Mouse (Mus musculus) spleen, embryonic (tissue): ENCODE results near the gene Gtpbp8.

Experiments used
- CTCF ChIA-PET: fragments of 350-600 bp; sonication (Branson Sonifier 250); formaldehyde crosslinking; loops from one replicate; lab custom pipeline; 2022; lab: Charles Lee

Gtpbp8 gene

DNA sequence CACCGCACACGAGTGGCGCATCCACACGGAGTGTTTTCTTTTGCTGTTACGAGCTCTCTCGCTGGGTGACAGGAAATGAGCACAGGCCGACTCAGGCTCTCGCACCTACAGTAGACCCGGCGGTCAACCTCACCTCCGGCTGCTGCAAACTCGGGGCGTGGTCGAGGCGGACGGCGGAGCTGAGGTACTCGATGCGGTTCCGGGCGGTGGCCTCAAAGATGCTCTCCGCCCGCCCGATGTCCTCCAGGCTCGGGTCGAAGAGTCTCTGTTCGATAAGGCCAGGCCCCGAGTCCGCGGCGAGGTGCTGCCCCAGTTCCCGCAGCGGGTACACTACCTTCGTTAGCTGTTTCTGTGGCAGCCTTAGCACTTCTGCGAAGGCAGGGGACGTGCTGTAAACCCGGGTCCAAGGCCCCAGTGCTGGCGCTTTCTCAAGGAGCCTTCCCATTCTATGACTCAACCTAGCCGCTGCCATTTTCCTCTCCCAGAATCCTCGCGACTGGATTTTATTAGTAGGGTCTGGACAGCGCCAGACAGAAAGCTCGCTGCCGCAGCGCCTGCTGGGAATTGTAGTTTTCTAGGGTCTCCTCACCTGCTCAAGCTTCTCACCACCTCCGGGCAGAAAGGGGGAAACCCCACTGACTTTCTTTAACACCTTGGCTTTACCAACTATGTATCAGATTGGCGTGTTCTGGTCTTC is at the start of gene Gtpbp8:
Gene Gtpbp8, minus strand, starts transcription at position 498 of the 697 bp plus-strand sequence.
- CTCF ChIA-PET: interaction anchor here (1.1 kb wide), 1 partner anchor 343 kb away, joined by 3 read pairs; no protein-coding TSS in a partner anchor

DNA sequence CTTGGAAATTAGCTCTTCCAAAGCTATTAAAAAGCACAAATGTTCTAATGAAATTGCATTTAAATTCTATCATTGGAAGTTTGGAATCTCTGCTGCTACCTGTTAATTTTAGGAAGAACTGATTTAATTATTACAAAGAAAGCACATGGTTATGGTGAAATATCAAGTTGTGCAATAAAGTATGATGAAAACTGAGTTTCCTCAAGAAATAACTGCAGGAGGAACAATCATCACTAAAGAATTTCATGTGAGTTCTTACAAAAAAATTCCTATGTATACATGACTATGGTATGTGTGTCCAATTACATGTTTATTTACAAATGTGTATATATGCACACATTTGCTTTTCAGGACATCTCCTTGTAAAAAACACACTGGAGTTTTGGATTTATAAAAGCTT is 48.3 kb upstream of the Gtpbp8 start:
- CTCF ChIA-PET: no interaction called here

DNA sequence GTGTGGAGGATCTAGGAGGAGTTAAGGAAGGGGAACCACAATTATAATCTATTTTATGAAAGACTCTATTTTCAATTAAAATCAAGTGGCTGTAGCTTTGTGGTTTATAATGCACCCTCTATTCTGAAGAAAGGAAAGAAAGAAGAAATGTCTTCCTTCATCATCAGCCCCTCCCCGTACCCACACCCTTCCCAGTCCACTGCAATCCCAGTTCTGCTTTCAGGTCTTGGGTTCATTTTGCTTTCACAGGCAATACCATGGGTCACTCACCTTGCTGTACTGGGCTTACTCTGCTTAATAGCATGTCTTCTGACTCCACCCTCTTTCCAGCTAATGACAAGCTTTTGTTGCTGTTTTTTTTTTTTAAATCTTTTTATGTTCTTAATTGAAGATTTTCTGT is 40.8 kb upstream of the Gtpbp8 start:
- CTCF ChIA-PET: no interaction called here

DNA sequence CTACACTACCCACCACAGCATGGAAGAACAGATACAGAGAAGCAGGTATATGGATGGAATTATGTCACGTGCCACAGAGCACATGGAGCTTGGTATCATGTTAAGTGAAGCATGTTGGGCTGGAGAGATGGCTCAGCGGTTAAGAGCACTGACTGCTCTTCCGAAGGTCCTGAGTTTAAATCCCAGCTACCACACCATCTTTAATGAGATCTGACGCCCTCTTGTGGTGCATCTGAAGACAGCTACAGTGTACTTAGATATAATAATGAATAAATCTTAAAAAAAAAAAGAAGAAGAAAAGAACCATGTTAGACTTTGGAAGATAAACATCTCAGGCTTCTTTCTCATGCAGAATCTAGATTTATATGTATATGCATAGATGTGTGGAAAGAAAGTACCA is 34.6 kb upstream of the Gtpbp8 start:
- CTCF ChIA-PET: no interaction called here

DNA sequence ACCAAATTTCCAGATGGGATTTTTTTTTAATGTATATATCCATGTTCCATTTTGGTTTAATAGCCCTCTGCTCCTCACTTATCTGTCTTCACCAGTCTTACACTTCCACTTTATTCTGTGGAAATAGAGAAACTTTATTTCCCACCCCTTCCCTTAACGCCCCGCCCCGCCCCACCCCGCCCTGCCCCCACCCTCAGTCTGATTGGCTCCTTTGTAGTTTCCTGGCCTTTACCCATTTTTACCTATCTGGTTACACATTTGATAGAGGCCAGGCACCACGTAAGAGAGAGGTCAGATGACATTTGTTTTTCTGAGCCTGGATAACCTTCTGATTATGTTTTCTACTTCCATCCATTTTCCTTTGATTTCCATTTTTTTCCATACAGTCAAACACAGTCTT is 33.3 kb upstream of the Gtpbp8 start:
- CTCF ChIA-PET: no interaction called here

DNA sequence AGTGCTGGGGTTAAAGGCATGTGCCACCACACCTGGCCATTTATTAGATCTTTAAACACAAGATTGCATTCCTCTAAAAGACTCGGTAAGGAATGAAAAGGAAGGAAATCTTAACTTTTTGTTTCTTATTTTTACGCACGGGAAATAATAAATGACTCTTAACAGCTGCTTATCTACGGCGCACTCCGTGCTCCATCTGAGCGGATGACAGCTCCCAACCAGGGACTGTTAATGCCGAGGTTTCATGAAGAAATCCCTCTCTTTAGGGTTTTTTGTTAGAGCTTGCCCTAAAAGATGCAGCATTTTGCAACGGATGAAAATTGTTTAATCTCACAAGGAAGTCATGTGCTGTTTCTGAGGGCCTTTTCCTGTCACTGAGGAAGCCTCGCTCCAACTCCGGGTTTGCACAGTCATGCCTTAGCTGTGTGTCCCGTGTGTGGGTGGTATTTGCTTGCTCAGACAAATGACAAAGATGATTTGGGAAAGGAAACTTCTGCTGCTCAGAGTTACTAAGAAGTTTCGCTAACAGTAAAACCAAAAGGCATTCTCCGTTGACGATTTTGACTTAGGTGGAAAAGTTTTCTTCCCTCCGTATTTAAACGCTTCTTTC is 32.5 kb upstream of the Gtpbp8 start:
- CTCF ChIA-PET: no interaction called here

DNA sequence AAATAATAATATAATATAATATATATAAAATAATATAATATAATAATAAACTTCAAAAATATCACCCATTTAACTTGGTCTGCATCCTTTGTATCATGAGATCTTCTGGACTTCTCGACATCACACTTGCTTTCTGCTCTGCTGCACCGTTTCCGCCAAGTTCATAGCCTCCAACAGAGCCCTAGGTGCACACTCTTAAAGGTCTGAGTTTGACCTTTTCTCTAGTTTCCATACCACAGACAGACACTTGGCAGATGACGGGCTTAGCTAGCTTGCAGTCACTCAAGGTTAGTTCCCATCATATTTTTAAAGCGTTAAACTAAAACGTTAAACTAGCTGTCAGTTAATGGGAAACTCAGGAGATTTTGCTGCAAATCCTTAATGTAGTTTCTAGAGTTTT is 28.0 kb upstream of the Gtpbp8 start:
- CTCF ChIA-PET: no interaction called here

DNA sequence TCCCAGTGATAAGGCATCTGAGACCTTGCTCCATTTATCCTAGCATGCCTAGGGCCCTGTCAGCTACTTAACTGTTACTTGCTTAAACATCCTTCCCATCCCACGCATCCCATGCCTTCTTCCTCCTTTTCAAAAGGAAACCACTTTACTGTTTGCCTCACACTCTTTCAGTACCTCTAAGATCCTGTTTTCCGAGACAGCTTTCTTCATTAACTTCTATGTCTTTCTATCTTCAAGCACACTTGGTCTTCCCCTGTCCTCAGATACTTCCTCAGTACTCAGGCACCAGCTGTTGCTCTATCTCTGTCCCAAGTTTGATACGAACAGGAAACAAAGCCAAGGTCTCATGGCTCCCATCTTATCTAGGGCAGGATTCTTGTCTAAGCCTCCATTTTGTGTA is 27.5 kb upstream of the Gtpbp8 start:
- CTCF ChIA-PET: no interaction called here

DNA sequence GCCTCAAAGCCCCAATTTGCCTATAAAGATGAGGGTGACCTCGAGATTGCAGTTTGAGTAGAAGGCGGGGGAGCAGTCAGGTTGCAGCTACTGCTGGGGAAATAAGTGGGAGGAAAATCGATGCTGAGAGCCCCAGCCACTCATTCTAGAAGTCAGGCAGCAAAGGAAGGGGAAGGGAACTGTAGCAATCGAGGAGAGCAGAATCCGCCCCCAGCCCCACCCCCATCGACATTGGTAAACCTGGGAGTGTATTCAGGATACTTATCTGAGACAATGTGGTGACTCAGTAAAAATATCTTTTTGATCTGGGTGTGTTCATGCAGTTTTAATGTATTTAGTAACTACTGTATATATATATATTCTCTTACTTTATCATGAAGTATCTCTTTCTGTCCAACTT is 26.4 kb upstream of the Gtpbp8 start:
- CTCF ChIA-PET: no interaction called here

DNA sequence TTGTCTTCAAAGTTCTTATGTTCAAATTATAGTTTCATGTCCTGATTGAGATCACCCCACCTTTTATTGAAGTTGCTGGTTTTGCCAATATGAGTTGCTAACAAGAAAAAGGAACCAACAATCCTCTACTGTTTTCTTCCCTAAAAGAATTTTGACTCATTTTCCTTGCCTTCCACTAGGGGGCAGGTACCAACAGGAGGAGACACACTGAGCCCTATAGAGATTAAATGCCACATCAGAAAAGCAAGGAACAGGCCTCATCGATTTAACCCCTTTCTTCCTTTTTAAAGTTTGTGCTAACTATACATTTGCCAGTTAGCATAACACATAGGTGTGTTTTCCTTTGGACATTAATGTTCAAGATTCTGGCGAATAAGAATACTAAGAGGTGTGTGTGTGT is 21.8 kb upstream of the Gtpbp8 start:
- CTCF ChIA-PET: no interaction called here

DNA sequence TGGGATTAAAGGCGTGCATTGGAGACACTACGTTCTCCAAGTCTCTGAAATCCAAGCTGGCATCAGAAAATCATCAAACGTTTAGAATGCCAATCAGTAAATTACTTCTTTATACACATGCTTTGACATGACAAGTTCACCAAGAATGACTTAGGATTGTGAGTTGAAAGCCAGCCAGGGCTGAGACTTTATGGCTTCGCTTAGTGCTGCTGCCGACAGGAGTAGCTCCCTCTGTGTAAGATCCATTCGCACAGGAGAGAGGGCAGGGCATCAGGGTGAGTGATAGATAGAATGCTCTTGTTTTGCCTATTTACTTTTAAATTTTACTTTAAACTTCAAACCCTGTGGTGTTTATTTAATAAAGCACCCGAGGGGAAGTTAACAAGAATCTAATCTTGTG is 21.3 kb upstream of the Gtpbp8 start:
- CTCF ChIA-PET: interaction anchor here (0.7 kb wide), 1 partner anchor 253 kb away, joined by 4 read pairs; no protein-coding TSS in a partner anchor

DNA sequence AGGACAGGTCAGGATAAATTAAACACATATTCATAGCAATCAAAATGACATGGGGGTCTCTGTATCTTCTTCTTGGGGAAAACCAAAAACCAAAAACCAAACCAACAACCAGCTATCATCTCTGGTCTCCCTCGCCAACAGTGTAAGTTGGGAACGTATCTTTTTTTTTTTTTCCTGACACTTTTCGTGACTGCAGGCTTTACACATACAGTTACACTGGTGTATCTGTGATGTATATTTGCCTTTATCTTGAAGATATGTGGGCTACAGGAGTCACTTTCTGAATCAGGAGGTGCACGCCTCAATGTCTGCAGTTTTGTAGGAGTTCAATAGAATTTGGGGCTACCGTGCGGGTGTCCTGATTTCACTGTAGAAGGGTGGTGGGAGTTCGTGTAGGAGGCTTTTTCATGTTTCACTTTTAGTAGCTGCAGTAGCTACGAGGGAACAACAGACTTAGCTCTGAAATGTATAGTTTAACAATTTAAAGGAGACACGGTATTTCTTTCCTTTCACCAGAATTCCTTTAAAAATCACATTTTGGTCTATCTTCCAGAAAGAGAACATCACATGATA is 20.2 kb upstream of the Gtpbp8 start:
- CTCF ChIA-PET: interaction anchor here (0.7 kb wide), 1 partner anchor 254 kb away, joined by 4 read pairs; no protein-coding TSS in a partner anchor

DNA sequence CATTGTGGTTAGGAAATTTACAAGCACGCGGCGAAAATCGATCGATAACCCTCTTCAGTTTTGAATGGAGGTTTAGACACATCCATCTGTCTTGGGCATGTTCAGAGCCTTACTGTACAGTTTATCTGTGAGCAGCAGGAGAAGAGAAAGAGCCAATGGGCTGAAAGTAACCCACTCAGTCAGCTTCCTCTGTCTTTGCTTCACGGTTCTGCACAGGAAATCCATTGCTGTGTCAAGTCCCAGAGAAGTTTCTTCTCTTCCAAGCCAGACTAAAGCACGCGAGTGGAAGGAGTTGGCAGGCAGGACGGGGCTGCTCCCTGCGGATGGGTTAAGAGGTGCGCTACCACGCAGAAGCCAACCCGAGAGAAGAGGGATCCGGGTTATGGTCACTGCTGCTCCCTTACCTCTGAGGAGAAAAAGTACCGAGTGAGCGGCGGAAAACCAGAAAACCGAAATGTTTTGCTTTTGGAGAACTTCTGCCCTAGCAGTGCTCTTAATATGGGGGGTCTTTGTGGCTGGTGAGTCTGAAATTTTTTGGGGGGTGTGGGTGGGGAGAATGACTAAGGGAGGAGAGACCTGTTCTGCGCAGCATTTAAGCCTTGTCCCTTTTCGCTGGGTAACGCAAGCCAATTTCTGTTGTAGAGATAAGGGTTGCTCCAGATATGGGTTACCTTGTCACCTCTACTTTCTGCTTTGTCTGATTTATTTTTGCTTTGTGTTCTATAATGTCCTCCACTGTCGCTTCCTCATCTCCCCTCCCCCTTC is 19.6 kb upstream of the Gtpbp8 start, which contains the start of gene Cd200r1:
Gene Cd200r1, plus strand, starts transcription at position 182 of the 765 bp plus-strand sequence.
- CTCF ChIA-PET: no interaction called here

DNA sequence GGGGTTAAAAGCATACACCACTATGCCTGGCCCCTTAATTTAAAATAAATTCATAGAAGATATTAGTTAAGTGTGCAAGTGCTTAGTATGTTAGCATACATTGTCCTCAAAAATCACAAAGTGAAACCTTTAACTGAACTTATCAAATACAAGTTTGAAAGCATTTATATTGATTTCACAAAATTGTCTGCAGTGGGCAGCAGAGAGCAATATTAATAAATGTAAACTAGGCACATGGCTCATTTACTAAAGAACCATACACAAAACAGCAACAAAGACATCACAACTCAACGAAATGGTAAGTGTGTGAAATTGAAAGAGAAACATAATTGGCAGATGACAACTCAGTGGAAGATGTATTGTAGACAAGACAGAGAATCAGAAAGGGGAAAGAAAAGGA is 15.6 kb upstream of the Gtpbp8 start:
- CTCF ChIA-PET: no interaction called here

DNA sequence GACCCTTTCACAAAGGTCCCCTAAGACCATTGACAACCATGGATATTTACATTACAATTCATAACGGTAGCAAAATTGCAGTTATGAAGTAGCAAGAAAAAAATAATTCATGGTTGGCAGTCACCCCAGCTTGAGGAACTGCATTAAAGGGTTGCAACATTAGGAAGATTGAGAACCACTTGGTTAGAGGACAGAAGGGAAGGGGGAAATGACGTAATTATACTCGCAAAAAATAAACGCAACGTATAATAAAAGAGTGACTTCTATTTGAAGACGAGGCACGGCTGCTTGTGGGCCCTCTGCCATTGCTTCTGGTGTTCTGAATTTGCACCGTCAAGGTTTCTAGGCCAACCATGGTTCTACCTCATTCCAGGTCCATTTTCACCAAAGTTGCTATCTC is 11.5 kb upstream of the Gtpbp8 start:
- CTCF ChIA-PET: interaction anchor here (0.7 kb wide), 1 partner anchor 335 kb away, joined by 3 read pairs; no protein-coding TSS in a partner anchor

DNA sequence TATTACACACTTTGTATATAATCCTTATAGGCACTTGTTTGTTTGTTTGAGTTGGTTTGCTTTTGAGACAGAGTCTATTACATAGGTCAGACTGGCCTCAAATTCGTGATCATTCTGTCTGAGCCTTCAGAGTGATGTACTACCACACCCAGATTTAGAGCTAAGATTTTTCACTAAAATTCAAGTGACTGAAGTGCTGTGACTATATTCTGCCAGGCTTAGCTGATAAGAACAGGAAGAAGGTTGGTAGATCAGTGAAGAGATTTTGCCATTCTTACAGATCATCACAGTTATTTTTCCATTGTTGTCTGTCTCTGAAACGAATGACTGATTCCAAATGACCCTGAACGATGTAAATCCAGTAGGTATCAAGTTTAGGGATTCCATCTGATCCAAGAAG is 1.8 kb upstream of the Gtpbp8 start:
- CTCF ChIA-PET: no interaction called here

DNA sequence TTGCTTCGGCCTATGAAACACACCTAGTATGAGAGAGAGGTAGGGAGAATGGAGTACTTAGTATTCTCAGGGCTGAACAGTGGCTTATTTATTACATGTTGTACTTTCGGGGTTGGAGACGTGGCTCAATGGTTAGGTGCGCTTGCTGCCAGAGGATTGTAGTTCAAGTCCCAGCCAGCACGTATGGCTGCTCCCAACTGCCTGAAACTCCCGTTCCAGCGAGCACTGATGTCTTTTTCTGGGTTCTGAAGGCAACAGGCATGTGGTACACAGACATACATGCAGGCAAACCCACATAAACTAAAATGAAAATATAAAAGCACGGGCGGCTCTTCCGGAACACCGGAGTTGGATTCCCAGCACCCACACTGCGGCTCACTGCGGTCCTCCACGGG is 695 bp downstream of the Gtpbp8 start:
- CTCF ChIA-PET: interaction anchor here (1.1 kb wide), 1 partner anchor 344 kb away, joined by 3 read pairs; no protein-coding TSS in a partner anchor

DNA sequence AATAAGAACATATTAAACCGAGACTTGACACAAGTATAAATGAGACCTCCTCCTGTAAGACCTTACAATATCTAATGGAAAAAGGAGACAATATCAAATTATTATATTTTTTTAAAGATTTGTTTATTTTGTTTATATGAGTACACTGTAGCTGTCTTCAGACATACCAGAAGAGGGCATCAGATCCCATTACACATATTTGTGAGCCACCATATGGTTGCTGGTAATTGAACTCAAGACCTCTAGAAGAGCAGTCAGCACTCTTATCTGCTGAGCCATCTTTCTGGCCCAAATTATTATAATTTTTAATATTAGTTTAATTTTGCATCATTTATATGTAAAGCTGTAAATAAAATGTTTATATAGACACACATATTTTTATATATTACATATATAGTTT is 3.4 kb downstream of the Gtpbp8 start:
- CTCF ChIA-PET: interaction anchor here (0.7 to 1.4 kb wide), 2 partner anchors 17 to 347 kb away, joined by 3 to 4 read pairs; no protein-coding TSS in a partner anchor

DNA sequence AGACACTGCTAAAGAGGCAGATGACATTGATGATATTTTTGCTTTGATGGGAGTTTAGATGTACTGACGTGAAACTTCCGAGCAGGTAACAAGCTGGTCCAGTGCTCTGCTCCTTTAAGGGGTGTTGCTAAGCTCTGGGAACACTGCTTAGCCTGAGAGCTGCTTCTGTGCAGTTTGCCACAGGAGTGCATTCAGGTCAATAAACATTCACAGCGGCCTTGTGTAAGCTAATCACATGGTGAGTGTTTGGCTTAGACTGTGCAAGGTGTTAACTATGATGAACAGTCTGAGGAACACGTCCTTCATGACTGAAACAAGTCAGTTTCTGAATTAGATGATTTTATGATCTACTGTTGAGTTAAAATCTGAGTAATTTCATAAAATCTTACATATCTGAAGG is 10.0 kb downstream of the Gtpbp8 start:
- CTCF ChIA-PET: no interaction called here

DNA sequence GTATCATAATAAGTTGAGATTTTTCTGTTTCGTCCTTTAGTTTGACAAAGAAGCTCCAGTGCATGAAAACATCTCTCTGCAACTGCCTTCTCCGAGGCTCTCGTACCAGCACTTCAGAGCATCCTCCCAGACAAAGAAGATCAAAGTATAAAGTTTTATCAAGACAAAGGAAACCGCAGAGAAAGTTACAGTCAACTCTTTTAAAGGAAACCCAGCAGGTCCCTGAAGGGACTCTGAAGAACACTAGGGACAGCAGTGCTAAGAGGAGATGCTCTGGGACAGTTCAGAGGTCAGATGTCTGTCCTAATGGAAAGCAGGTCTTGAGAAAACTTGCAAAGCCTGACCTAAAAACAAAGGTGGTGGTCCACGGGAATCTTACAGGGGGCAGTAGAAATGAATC is 10.5 kb downstream of the Gtpbp8 start:
- CTCF ChIA-PET: no interaction called here

DNA sequence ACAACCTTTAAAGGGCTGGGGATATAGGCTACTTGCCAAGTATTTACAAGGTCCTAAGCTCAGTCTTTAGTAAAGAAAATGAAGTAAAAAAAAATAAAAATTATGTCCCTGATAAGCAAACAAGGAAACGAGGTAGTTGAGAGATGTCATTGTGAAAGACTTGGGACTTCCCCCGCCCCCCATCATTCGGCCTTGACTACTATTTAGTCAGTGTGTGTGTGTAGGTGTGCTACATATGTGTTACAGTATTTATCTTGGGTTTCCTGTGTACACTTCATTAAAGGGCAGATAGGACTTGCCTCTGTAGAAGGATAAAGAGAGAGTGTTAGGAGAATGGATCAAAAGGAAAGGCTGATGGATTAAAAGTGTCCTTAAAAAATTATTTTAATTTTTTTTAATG is 12.1 kb downstream of the Gtpbp8 start:
- CTCF ChIA-PET: no interaction called here

DNA sequence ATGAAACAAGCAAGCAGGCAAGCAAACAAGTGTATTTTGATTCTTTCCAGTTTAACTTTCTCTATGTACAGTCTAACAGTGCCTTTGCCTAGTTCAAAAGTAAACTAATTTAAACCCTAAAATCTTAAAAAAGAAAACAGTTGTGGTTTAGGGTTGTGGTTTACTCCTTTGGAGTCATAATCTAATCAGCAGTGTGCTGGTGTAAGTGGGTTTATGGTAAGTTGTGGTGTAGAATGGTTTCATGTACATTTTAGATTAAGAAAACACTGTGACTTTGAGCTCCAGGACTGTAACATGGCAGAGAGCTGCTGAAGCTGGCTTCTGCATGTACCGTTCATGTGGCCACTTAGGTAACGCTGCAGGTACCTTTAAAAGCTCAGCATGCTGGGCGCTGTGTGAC is 18.6 kb downstream of the Gtpbp8 start:
- CTCF ChIA-PET: interaction anchor here (0.6 kb wide), 1 partner anchor 9 kb away, joined by 3 read pairs; no protein-coding TSS in a partner anchor
